Mouse (Mus musculus) cortical plate, adult 2 months (tissue): Measurements from ENCODE around the gene Zfp398.

Experiments used
- CTCF ChIP-seq: fragments of 200-500 bp; IDR thresholded peaks from 2 replicates; pipeline ENCODE4 v1.5.1; 2011; ENCODE audit warnings: mild to moderate bottlenecking, control low read depth, low read length; ENCODE audit not compliant: insufficient read depth; ENCODE audit errors: extremely low read depth
- POLR2A ChIP-seq: fragments of 200-500 bp; IDR thresholded peaks from 2 replicates; pipeline ENCODE4 v1.6.1; 2011; ENCODE audit warnings: mild to moderate bottlenecking, low read length, control low read depth; ENCODE audit not compliant: insufficient read depth; ENCODE audit errors: extremely low read depth

DNA sequence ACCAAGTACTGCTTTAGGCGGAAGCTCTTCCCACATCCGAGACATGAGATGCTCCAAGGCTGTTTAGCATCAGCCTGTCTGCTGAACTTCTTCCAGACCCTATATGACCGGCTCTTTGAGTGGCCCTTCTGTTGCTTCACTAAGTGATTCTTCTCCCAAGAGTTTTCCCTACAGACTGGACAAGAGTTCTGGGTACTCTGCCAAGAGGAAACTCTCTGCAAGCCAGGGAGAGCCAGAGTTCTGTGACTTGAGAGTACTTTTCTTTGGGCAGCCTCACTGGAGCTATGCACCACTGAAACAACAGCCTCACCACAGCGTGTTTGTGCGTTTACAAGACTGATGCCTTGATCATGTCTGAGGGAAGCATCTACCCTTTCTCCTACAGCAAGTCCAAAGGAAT, 14.2 kb upstream of the Zfp398 start:
- TF ChIP-seq CTCF: no peak
- no peak for TF ChIP-seq POLR2A
